Mouse (Mus musculus) cerebral cortex, adult 2 months (tissue): ENCODE results near the gene Pgap2.

Source experiments
- WGBS: fragments of 180-500 bp; shearing (Covaris S2); methylation state at CpG from one replicate; pipeline ENCODE4 v1.1.7; 2018; 5-methylcytosine and 5-hydroxymethylcytosine counted together

Pgap2 gene

GRCm38 (mm10) chr7:102243870-102244269, 33.9 kb downstream of the Pgap2 start:
- 84% methylated on average over 2 of the region's 2 CpGs for WGBS

- 75% methylated on average over 3 of the region's 3 CpGs for WGBS
Observed at GRCm38 (mm10) chr7:102244782-102245535, 35.0 kb downstream of the Pgap2 start.

- 18% methylated on average over 1 of the region's 1 CpGs for WGBS
Observed at GRCm38 (mm10) chr7:102245775-102246174, 35.8 kb downstream of the Pgap2 start.

- WGBS = 74% methylated on average over 6 of the region's 6 CpGs
Observed at GRCm38 (mm10) chr7:102246265-102246664, 36.3 kb downstream of the Pgap2 start.

GRCm38 (mm10) chr7:102246956-102247797, 37.2 kb downstream of the Pgap2 start:
- 55% methylated on average over 12 of the region's 12 CpGs for whole genome bisulfite sequencing

- WGBS = 25% methylated on average over 16 of the region's 16 CpGs
Observed at GRCm38 (mm10) chr7:102248691-102249404, 38.8 kb downstream of the Pgap2 start.

- WGBS = 2% methylated on average over 23 of the region's 23 CpGs
Observed at GRCm38 (mm10) chr7:102249531-102249895, 39.5 kb downstream of the Pgap2 start.

- under 1% methylated on average over 34 of the region's 49 CpGs for WGBS
Observed at GRCm38 (mm10) chr7:102249896-102250630, 40.1 kb downstream of the Pgap2 start.

GRCm38 (mm10) chr7:102250631-102251214, 40.7 kb downstream of the Pgap2 start:
- under 1% methylated on average over 33 of the region's 33 CpGs for WGBS

GRCm38 (mm10) chr7:102253631-102254030, 43.6 kb downstream of the Pgap2 start:
- WGBS = 77% methylated on average over 1 of the region's 1 CpGs

- 94% methylated on average over 3 of the region's 3 CpGs for WGBS
Observed at GRCm38 (mm10) chr7:102255954-102256353, 45.9 kb downstream of the Pgap2 start, which contains the start of gene Rhog. Gene Rhog (minus strand): TSS chr7:102256054.

- WGBS = 92% methylated on average over 3 of the region's 3 CpGs
Observed at GRCm38 (mm10) chr7:102256636-102257035, 46.6 kb downstream of the Pgap2 start.

- WGBS = 15% methylated on average over 4 of the region's 4 CpGs
Observed at GRCm38 (mm10) chr7:102258189-102258588, 48.2 kb downstream of the Pgap2 start.

GRCm38 (mm10) chr7:102258753-102259152, 48.7 kb downstream of the Pgap2 start:
- 63% methylated on average over 3 of the region's 3 CpGs for WGBS

GRCm38 (mm10) chr7:102259716-102260479, 49.9 kb downstream of the Pgap2 start:
- 83% methylated on average over 10 of the region's 10 CpGs for WGBS

GRCm38 (mm10) chr7:102260518-102260917, 50.5 kb downstream of the Pgap2 start:
- WGBS = 93% methylated on average over 1 of the region's 1 CpGs

GRCm38 (mm10) chr7:102263020-102263419, 53.0 kb downstream of the Pgap2 start:
- WGBS = 97% methylated on average over 2 of the region's 2 CpGs

- WGBS = 93% methylated on average over 10 of the region's 10 CpGs
Observed at GRCm38 (mm10) chr7:102266021-102266400, 56.0 kb downstream of the Pgap2 start.

- 58% methylated on average over 14 of the region's 14 CpGs for WGBS
Observed at GRCm38 (mm10) chr7:102266401-102267042, 56.5 kb downstream of the Pgap2 start.

GRCm38 (mm10) chr7:102267113-102267579, 57.1 kb downstream of the Pgap2 start:
- WGBS = 0% methylated on average over 34 of the region's 34 CpGs
